Mouse (Mus musculus) small intestine, adult 2 months (tissue): ENCODE results near the gene Cphx1.
"Not testable (repeated sequence)": the region's sequence is repeated elsewhere in the genome, so short reads cannot be mapped to it uniquely, and the experiment has no call there.

Experiments used
- CTCF ChIP-seq: fragments of 200-500 bp; IDR thresholded peaks from 2 replicates; pipeline ENCODE4 v1.5.1; 2012; ENCODE audit warnings: low read depth, mild to moderate bottlenecking, control low read depth, inconsistent platforms, low read length, moderate library complexity, mixed read lengths; ENCODE audit not compliant: insufficient replicate concordance, insufficient read length; ENCODE audit errors: extremely low read depth
- POLR2A ChIP-seq: fragments of 200-500 bp; IDR thresholded peaks from 2 replicates; pipeline ENCODE4 v1.6.1; 2012; ENCODE audit warnings: low read depth, mild to moderate bottlenecking, control low read depth, inconsistent platforms, low read length, moderate library complexity

DNA sequence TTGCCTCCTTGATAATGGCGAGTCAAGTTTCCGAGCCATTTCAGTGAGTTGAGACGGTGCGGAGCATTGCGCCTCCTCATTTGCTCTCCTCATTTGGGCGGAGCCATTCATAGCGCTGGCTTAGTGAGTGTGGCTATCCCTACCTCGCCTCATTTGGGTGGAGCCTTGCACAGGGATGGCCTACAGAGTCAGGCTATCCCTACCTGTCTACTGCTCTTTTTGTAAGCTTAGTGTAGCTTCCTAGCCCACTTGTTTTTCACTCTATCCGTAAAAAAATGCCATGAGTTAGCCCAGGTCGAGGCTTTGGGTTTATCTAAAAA lies 10.6 kb upstream of the Cphx1 start, which contains the start of gene Tmem254a:
- not testable (repeated sequence) for TF ChIP-seq POLR2A, CTCF
